Mouse (Mus musculus): ENCODE data around the gene Sdk1. TPM values are rescaled to one million over a fixed set of nuclear protein-coding genes. Genes with fewer than 3 reads are reported as not detected.

Gene Sdk1
- 1.9 and 2.5 TPM in 2 replicates for polyA plus RNA-seq (2014; fragmentation: Nextera tagmentation; extraction: Ambion mirVana)

DNA sequence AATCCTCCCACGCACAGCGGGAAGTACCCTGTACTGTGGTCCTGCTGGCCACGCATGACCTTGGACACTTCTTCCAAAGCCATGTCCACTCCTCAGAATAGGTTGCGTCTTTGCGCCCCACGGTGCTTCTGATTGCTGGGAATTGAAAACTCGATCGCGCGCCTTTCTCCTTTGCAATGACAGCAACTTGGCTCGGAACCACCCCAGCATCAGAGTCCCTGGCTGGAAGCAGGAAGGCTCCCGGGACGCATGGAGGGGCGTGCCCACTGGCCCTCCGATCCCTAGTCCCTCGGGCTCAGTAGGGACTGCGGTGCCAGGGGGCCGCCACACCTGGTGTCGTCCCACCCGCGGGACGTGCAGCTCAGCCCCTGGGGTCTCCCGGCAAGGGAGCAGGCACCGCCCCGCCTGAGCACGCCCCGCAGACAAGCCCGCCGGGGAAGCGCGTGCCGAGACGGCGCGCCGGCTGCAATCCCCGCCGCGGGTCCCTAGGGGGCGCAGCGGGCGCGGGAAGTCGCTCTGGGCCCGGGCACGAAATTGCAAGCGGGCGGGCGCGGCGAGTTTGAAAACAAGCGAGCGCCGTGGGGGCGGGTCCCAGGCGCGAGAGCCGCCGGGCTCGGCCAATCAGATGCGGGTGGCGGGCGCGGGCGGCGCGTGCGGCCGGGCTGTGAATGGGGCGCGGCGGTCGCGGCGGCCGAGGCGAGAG is at the start of gene Sdk1:
TSS of gene Sdk1 (plus strand) at position 650 of the 703 bp plus-strand sequence.
- under 1% methylated on average over 68 of the region's 77 CpGs for WGBS
- Histone ChIP-seq H3K27ac (replicated peaks; ENCODE audit: low read depth, low read length) (peak within 1 kb of the TSS; percentile 52; the same call in 1 of the 2 replicates), H3K4me1 (ENCODE audit: control insufficient read depth, insufficient read depth, low read length) (peaks cover 23% of the 10 kb centered on the region)

GRCm38 (mm10) chr5:141197278-141197677 is 44.0 kb upstream of the Sdk1 start:
- peak; percentile 8 for DNase-seq
- H3K4me3 ChIP-seq (replicated peaks; ENCODE audit: low read depth, low read length), result no peak overlapping the region
- H3K9ac ChIP-seq (replicated peaks; ENCODE audit: low read length), result no peak overlapping the region
- peaks cover 9% of the 10 kb centered on the region; the same call in 1 of the 2 replicates for H3K4me1 ChIP-seq (ENCODE audit: control insufficient read depth, insufficient read depth, low read length)
- peak overlapping the region; percentile 19; the same call in 1 of the 2 replicates for H3K4me2 ChIP-seq (ENCODE audit: low read length)
- H3K36me3 ChIP-seq (ENCODE audit: control insufficient read depth, insufficient read depth, low read length), result no peaks in the 10 kb centered on the region
- H3K27ac ChIP-seq (replicated peaks; ENCODE audit: low read depth, low read length), result no peak overlapping the region
- 41% methylated on average over 4 of the region's 4 CpGs for WGBS
- no peaks in the 10 kb centered on the region for H3K27me3 ChIP-seq (ENCODE audit: control insufficient read depth, insufficient read depth, low read length)
- ATAC-seq (ENCODE audit: low FRiP score, low TSS enrichment), result no peak
- no peaks in the 10 kb centered on the region for H3K9me3 ChIP-seq (ENCODE audit: control insufficient read depth, low read length)

More for the DNA sequence above, at the start of gene Sdk1:
- H3K27me3 ChIP-seq (ENCODE audit: control insufficient read depth, insufficient read depth, low read length), result peaks cover 23% of the 10 kb centered on the region
- H3K9ac ChIP-seq (replicated peaks; ENCODE audit: low read length), result peak within 1 kb of the TSS; percentile 76
- no peaks in the 10 kb centered on the region for H3K36me3 ChIP-seq (ENCODE audit: control insufficient read depth, insufficient read depth, low read length)
- H3K4me2 ChIP-seq (ENCODE audit: low read length), result peak within 1 kb of the TSS; percentile 97
- peak; percentile 95 for ATAC-seq (ENCODE audit: low FRiP score, low TSS enrichment)
- H3K4me3 ChIP-seq (replicated peaks; ENCODE audit: low read depth, low read length), result peak within 1 kb of the TSS; percentile 61
- H3K9me3 ChIP-seq (ENCODE audit: control insufficient read depth, low read length), result no peaks in the 10 kb centered on the region
- peak; percentile 99 for DNase-seq

DNA sequence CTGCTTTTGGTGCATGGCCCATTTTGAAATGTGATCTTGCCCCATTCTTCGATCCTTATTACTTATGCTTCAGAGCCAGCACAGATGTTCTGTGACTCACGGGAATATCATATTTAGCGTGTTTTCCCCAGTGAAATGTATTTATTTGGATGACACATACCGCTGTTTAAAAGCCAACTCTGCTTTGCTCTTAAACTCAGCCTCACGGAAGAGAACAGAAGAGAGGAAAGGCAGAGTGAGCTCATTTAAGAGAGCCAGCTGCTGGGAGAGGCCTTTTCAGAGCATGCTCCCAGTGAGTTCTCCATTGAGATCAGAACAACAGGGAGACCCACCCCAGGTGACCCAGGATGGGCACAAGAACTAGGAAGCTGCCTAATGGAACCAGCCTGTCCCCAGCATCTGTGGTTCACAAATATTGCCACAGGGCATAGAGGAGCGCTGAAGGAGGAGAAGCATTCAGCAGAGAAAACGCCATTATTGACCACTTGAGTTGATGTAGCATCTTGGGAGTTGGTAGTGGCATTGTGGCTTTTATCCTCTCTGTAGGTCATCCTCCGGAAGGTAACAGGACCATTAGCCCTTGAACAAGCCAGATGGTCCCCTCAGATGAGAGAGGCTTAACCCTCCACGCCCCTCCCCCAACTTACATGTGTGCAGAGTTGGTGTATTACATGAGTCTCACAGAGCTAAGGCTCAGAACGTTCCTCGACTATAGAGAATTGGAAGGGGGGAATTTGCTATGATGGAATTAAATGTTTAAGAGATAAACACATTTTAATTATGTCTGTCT is 38.8 kb upstream of the Sdk1 start:
- 78% methylated on average over 11 of the region's 11 CpGs for WGBS
- Histone ChIP-seq H3K4me3 (replicated peaks; ENCODE audit: low read depth, low read length) (no peak overlapping the region), H3K27me3 (ENCODE audit: control insufficient read depth, insufficient read depth, low read length) (no peaks in the 10 kb centered on the region), H3K4me1 (ENCODE audit: control insufficient read depth, insufficient read depth, low read length) (no peaks in the 10 kb centered on the region), H3K9ac (replicated peaks; ENCODE audit: low read length) (no peak overlapping the region), H3K9me3 (ENCODE audit: control insufficient read depth, low read length) (no peaks in the 10 kb centered on the region), H3K27ac (replicated peaks; ENCODE audit: low read depth, low read length) (no peak overlapping the region), H3K4me2 (ENCODE audit: low read length) (no peak overlapping the region), H3K36me3 (ENCODE audit: control insufficient read depth, insufficient read depth, low read length) (no peaks in the 10 kb centered on the region)
- ATAC-seq (ENCODE audit: low FRiP score, low TSS enrichment) (no peak), DNase-seq (no peak)

DNA sequence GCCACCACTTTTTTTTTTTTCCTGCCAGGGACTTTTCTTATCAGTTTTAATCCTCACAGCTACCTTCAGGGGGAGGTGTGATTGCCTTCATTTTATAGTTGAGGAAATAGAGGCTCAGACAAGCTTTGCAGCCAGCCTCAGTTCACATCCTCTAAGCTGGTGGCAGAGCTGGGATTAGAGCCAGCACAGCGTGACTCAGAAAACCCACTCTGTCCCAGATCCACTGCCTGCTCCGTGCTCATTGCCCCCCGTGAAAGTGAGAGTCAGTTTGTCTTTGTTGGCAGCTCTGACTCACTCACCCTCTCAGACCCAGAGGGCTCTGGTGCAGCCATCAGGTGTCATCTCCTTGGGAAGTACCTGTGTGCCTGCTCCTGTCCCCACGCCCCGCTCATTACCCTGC is 34.2 kb upstream of the Sdk1 start:
- Histone ChIP-seq H3K4me3 (replicated peaks; ENCODE audit: low read depth, low read length) (no peak overlapping the region), H3K36me3 (ENCODE audit: control insufficient read depth, insufficient read depth, low read length) (no peaks in the 10 kb centered on the region), H3K9ac (replicated peaks; ENCODE audit: low read length) (no peak overlapping the region), H3K4me1 (ENCODE audit: control insufficient read depth, insufficient read depth, low read length) (no peaks in the 10 kb centered on the region), H3K27me3 (ENCODE audit: control insufficient read depth, insufficient read depth, low read length) (no peaks in the 10 kb centered on the region), H3K9me3 (ENCODE audit: control insufficient read depth, low read length) (no peaks in the 10 kb centered on the region), H3K27ac (replicated peaks; ENCODE audit: low read depth, low read length) (no peak overlapping the region), H3K4me2 (ENCODE audit: low read length) (no peak overlapping the region)
- WGBS, result 48% methylated on average over 5 of the region's 5 CpGs
- ATAC-seq (ENCODE audit: low FRiP score, low TSS enrichment) (no peak), DNase-seq (no peak)

DNA sequence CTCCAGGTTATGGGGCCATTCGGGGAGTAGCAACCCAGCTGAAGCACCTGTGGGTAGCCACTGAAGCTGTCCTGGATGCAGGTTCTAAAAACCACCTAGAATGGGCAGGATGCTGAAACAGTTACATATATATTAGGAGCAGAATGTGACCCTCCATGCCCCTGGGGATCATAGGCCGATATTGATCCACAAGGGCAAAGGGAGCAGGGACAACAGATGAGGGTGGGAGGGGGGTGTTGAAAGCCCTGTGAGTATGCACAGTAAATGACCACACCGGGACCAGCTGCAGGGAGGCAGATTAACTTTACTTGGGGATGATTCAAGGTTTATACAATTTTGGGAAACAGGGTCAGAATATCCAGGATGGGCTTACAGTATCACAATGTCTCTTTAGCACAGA is 16.0 kb upstream of the Sdk1 start:
- Histone ChIP-seq H3K27me3 (ENCODE audit: control insufficient read depth, insufficient read depth, low read length) (no peaks in the 10 kb centered on the region), H3K9ac (replicated peaks; ENCODE audit: low read length) (no peak overlapping the region), H3K9me3 (ENCODE audit: control insufficient read depth, low read length) (no peaks in the 10 kb centered on the region), H3K4me2 (ENCODE audit: low read length) (no peak overlapping the region), H3K4me3 (replicated peaks; ENCODE audit: low read depth, low read length) (no peak overlapping the region), H3K4me1 (ENCODE audit: control insufficient read depth, insufficient read depth, low read length) (no peaks in the 10 kb centered on the region), H3K27ac (replicated peaks; ENCODE audit: low read depth, low read length) (no peak overlapping the region), H3K36me3 (ENCODE audit: control insufficient read depth, insufficient read depth, low read length) (no peaks in the 10 kb centered on the region)
- 82% methylated on average over 3 of the region's 3 CpGs for WGBS
- DNase-seq (no peak), ATAC-seq (ENCODE audit: low FRiP score, low TSS enrichment) (no peak)

GRCm38 (mm10) chr5:141234326-141234725 is 7.0 kb upstream of the Sdk1 start:
- no peak overlapping the region for H3K27ac ChIP-seq (replicated peaks; ENCODE audit: low read depth, low read length)
- 0 out of 2 replicates have a peak, but pooled peaks cover 3% of the 10 kb centered on the region for H3K27me3 ChIP-seq (ENCODE audit: control insufficient read depth, insufficient read depth, low read length)
- H3K4me3 ChIP-seq (replicated peaks; ENCODE audit: low read depth, low read length), result no peak overlapping the region
- H3K4me1 ChIP-seq (ENCODE audit: control insufficient read depth, insufficient read depth, low read length), result peaks cover 4% of the 10 kb centered on the region; the same call in 1 of the 2 replicates
- DNase-seq, result peak; percentile 36
- no peaks in the 10 kb centered on the region for H3K36me3 ChIP-seq (ENCODE audit: control insufficient read depth, insufficient read depth, low read length)
- no peak overlapping the region for H3K4me2 ChIP-seq (ENCODE audit: low read length)
- WGBS, result 7% methylated on average over 4 of the region's 4 CpGs
- ATAC-seq (ENCODE audit: low FRiP score, low TSS enrichment), result no peak
- H3K9ac ChIP-seq (replicated peaks; ENCODE audit: low read length), result no peak overlapping the region
- no peaks in the 10 kb centered on the region for H3K9me3 ChIP-seq (ENCODE audit: control insufficient read depth, low read length)

- DNase-seq (no peak), ATAC-seq (ENCODE audit: low FRiP score, low TSS enrichment) (no peak)
- peaks cover 16% of the 10 kb centered on the region for H3K27me3 ChIP-seq (ENCODE audit: control insufficient read depth, insufficient read depth, low read length)
- no peak overlapping the region for H3K4me2 ChIP-seq (ENCODE audit: low read length)
- 23% methylated on average over 5 of the region's 5 CpGs for WGBS
- H3K36me3 ChIP-seq (ENCODE audit: control insufficient read depth, insufficient read depth, low read length), result no peaks in the 10 kb centered on the region
- no peak overlapping the region for H3K27ac ChIP-seq (replicated peaks; ENCODE audit: low read depth, low read length)
- no peak overlapping the region for H3K4me3 ChIP-seq (replicated peaks; ENCODE audit: low read depth, low read length)
- H3K9ac ChIP-seq (replicated peaks; ENCODE audit: low read length), result no peak overlapping the region
- peaks cover 25% of the 10 kb centered on the region for H3K4me1 ChIP-seq (ENCODE audit: control insufficient read depth, insufficient read depth, low read length)
- no peaks in the 10 kb centered on the region for H3K9me3 ChIP-seq (ENCODE audit: control insufficient read depth, low read length)
Measured at GRCm38 (mm10) chr5:141239401-141239800, 1.9 kb upstream of the Sdk1 start.

GRCm38 (mm10) chr5:141240441-141240840 is 849 bp upstream of the Sdk1 start:
- WGBS, result under 1% methylated on average over 10 of the region's 10 CpGs
- ATAC-seq (ENCODE audit: low FRiP score, low TSS enrichment) (no peak), DNase-seq (peak; percentile 31)
- Histone ChIP-seq H3K4me1 (ENCODE audit: control insufficient read depth, insufficient read depth, low read length) (peaks cover 23% of the 10 kb centered on the region), H3K27me3 (ENCODE audit: control insufficient read depth, insufficient read depth, low read length) (peaks cover 23% of the 10 kb centered on the region), H3K27ac (replicated peaks; ENCODE audit: low read depth, low read length) (no peak overlapping the region), H3K4me2 (ENCODE audit: low read length) (peak overlapping the region; percentile 97), H3K9me3 (ENCODE audit: control insufficient read depth, low read length) (no peaks in the 10 kb centered on the region), H3K36me3 (ENCODE audit: control insufficient read depth, insufficient read depth, low read length) (no peaks in the 10 kb centered on the region), H3K9ac (replicated peaks; ENCODE audit: low read length) (peak overlapping the region; percentile 52), H3K4me3 (replicated peaks; ENCODE audit: low read depth, low read length) (peak overlapping the region; percentile 61)
